Mouse (Mus musculus) CH12.LX (cell line): ENCODE data around the gene Ptprs. TPM values are rescaled to one million over a fixed set of nuclear protein-coding genes. Genes with fewer than 3 reads are reported as not detected.

Experiments used
- DNase-seq: peaks from one replicate; pipeline ENCODE4 v3.0.0-alpha.2; 2013; ENCODE audit errors: extremely low read depth
- H3K27ac ChIP-seq: 2 replicates; pipeline ENCODE4 v1.5.1; 2012; ENCODE audit warnings: low read depth, mild to moderate bottlenecking, control low read depth, moderate library complexity; ENCODE audit not compliant: insufficient read depth
- H3K27me3 ChIP-seq: replicated peaks from 2 replicates; pipeline ENCODE3; 2012; ENCODE audit warnings: inconsistent platforms
- H3K36me3 ChIP-seq, 2 experiments: replicated peaks in 1 of 2; 2 replicates each; pipeline versions ENCODE3 to v1.6.1; 2012; ENCODE audit warnings: inconsistent platforms in 1 of 2, low read length in 1 of 2, mild to moderate bottlenecking in 1 of 2, mixed read lengths in 1 of 2, moderate library complexity in 1 of 2; ENCODE audit not compliant: control insufficient read depth in 1 of 2, insufficient read depth in 1 of 2
- H3K4me1 ChIP-seq, 2 experiments: 2 replicates each; pipeline ENCODE4 v1.6.1; 2012; ENCODE audit warnings: inconsistent platforms in 1 of 2, moderate library complexity in 1 of 2; ENCODE audit not compliant: insufficient read depth in 2 of 2, control insufficient read depth in 1 of 2
- H3K4me2 ChIP-seq: 2 replicates; pipeline ENCODE4 v1.6.1; 2012; ENCODE audit warnings: low read depth, mild to moderate bottlenecking, control low read depth; ENCODE audit not compliant: poor library complexity, insufficient read depth, severe bottlenecking
- H3K4me3 ChIP-seq, 3 experiments: fragments of 150-350 bp in 1 of 3; sonication (generic) in 1 of 3; replicated peaks in 1 of 3; 2 replicates each; pipeline versions ENCODE3 to v1.5.1; 2011 to 2012; ENCODE audit warnings: low read depth in 2 of 3, low read length in 2 of 3, mild to moderate bottlenecking in 2 of 3, moderate library complexity in 2 of 3, control low read depth in 1 of 3, improper control_type of control experiment in 1 of 3, inconsistent platforms in 1 of 3, mixed read lengths in 1 of 3; ENCODE audit not compliant: poor library complexity in 1 of 3
- H3K79me2 ChIP-seq: replicated peaks from 2 replicates; pipeline ENCODE4 v1.6.1; 2012; ENCODE audit warnings: mild to moderate bottlenecking, moderate library complexity; ENCODE audit not compliant: control insufficient read depth, poor library complexity, insufficient read depth, severe bottlenecking; ENCODE audit errors: extremely low read depth
- H3K9ac ChIP-seq: 2 replicates; pipeline ENCODE4 v1.6.1; 2012; ENCODE audit warnings: low read depth, mild to moderate bottlenecking, control low read depth, moderate library complexity; ENCODE audit not compliant: insufficient read depth
- H3K9me3 ChIP-seq: replicated peaks from 2 replicates; pipeline ENCODE3; 2012; ENCODE audit warnings: low read length, inconsistent platforms, mixed read lengths
- CHD2 ChIP-seq: IDR thresholded peaks from 2 replicates; pipeline ENCODE4 v1.6.1; 2011; ENCODE audit warnings: low read length, improper control_type of control experiment
- CTCF ChIP-seq, 2 experiments: IDR thresholded peaks in 1 of 2; conservative IDR thresholded peaks in 1 of 2; 2 replicates each; pipeline ENCODE4 v1.5.1; 2011 to 2012; ENCODE audit warnings: low read depth in 2 of 2, low read length in 2 of 2, improper control_type of control experiment in 1 of 2, inconsistent platforms in 1 of 2, mild to moderate bottlenecking in 1 of 2, moderate library complexity in 1 of 2
- E2F4 ChIP-seq: IDR thresholded peaks from 2 replicates; pipeline ENCODE4 v1.6.1; 2011; ENCODE audit warnings: low read depth, low read length, improper control_type of control experiment; ENCODE audit not compliant: insufficient replicate concordance
- EP300 ChIP-seq: IDR thresholded peaks from 2 replicates; pipeline ENCODE4 v1.6.1; 2011; ENCODE audit warnings: low read length, improper control_type of control experiment
- ETS1 ChIP-seq: conservative IDR thresholded peaks from 2 replicates; pipeline ENCODE4 v1.6.1; 2012; ENCODE audit warnings: low read depth, mild to moderate bottlenecking, inconsistent platforms, low read length, improper control_type of control experiment, moderate library complexity
- GABPA ChIP-seq: IDR thresholded peaks from 2 replicates; pipeline ENCODE4 v1.6.1; 2012; ENCODE audit warnings: low read depth, low read length, improper control_type of control experiment, inconsistent platforms; ENCODE audit not compliant: insufficient replicate concordance
- HCFC1 ChIP-seq: IDR thresholded peaks from 2 replicates; pipeline ENCODE4 v1.6.1; 2012; ENCODE audit warnings: low read depth, mild to moderate bottlenecking, inconsistent platforms, low read length, improper control_type of control experiment
- JUND ChIP-seq: conservative IDR thresholded peaks from 2 replicates; pipeline ENCODE4 v1.6.1; 2011; ENCODE audit warnings: low read depth, low read length, improper control_type of control experiment
- KAT2A ChIP-seq: IDR thresholded peaks from 2 replicates; pipeline ENCODE4 v1.6.1; 2012; ENCODE audit warnings: low read length, improper control_type of control experiment, inconsistent platforms; ENCODE audit not compliant: insufficient replicate concordance
- MAFK ChIP-seq: IDR thresholded peaks from 2 replicates; pipeline ENCODE4 v1.6.1; 2011; ENCODE audit warnings: low read length, improper control_type of control experiment; ENCODE audit not compliant: insufficient replicate concordance
- MAX ChIP-seq: IDR thresholded peaks from 2 replicates; pipeline ENCODE4 v1.6.1; 2011; ENCODE audit warnings: low read length, improper control_type of control experiment
- MEF2A ChIP-seq: IDR thresholded peaks from 2 replicates; pipeline ENCODE4 v1.6.1; 2014; ENCODE audit warnings: low read depth, mild to moderate bottlenecking, inconsistent platforms, low read length, improper control_type of control experiment, borderline replicate concordance
- PAX5 ChIP-seq: IDR thresholded peaks from 2 replicates; pipeline ENCODE4 v1.6.1; 2012; ENCODE audit warnings: low read length, inconsistent platforms, mixed read lengths
- RAD21 ChIP-seq: IDR thresholded peaks from 2 replicates; pipeline ENCODE4 v1.6.1; 2011; ENCODE audit warnings: low read depth, mild to moderate bottlenecking, low read length, improper control_type of control experiment, moderate library complexity
- RCOR1 ChIP-seq: conservative IDR thresholded peaks from 2 replicates; pipeline ENCODE4 v1.6.1; 2012; ENCODE audit warnings: low read depth, mild to moderate bottlenecking, inconsistent platforms, low read length, improper control_type of control experiment
- SIN3A ChIP-seq: IDR thresholded peaks from 2 replicates; pipeline ENCODE4 v1.6.1; 2012; ENCODE audit warnings: low read length, improper control_type of control experiment, inconsistent platforms
- SMC3 ChIP-seq: IDR thresholded peaks from 2 replicates; pipeline ENCODE4 v1.6.1; 2011; ENCODE audit warnings: low read depth, low read length, improper control_type of control experiment
- TCF12 ChIP-seq: IDR thresholded peaks from 2 replicates; pipeline ENCODE4 v1.6.1; 2014; ENCODE audit warnings: low read depth, mild to moderate bottlenecking, inconsistent platforms, low read length, improper control_type of control experiment
- USF2 ChIP-seq: conservative IDR thresholded peaks from 2 replicates; pipeline ENCODE4 v1.6.1; 2011; ENCODE audit warnings: low read depth, low read length, improper control_type of control experiment
- ZC3H11A ChIP-seq: IDR thresholded peaks from 2 replicates; pipeline ENCODE4 v1.6.1; 2012; ENCODE audit warnings: low read depth, mild to moderate bottlenecking, inconsistent platforms, low read length, improper control_type of control experiment
- ZNF384 ChIP-seq: IDR thresholded peaks from 2 replicates; pipeline ENCODE4 v1.6.1; 2012; ENCODE audit warnings: low read depth, low read length, improper control_type of control experiment, inconsistent platforms
- dilution Hi-C: fragments of 300-500 bp; cut with MboI; formaldehyde crosslinking; loops from 2 replicates; pipeline ENCODE4 v1.14.3; 2020; ENCODE audit warnings: low sequenced_read_pairs; ENCODE audit not compliant: extremely low pct_unique_long_range_greater_than_20kb, extremely low pct_ligation_motif_present
- in situ Hi-C: fragments of 300-500 bp; cut with MboI; formaldehyde crosslinking; loops from 3 replicates; pipeline ENCODE4 v1.14.3; 2019; ENCODE audit warnings: low sequenced_read_pairs, low pct_ligation_motif_present, low pct_unique_long_range_greater_than_20kb, mixed read lengths
- polyA plus RNA-seq: library from polyadenylated mRNA; unstranded; fragments of >175 nt; gene quantifications from 2 replicates; pipeline ENCODE4 v1.2.1, GENCODE M21; 2012; ENCODE audit warnings: low read depth; ENCODE audit not compliant: insufficient read length
- total RNA-seq, 2 experiments: library from RNA; depleted of rRNA; stranded (reverse); fragments of 300-350 nt in 1 of 2; fragments of >200 nt in 1 of 2; gene quantifications; 2 replicates each; pipeline ENCODE4 v1.2.3; 2012 to 2014

The Ptprs gene
- total and polyA plus RNA-seq, 3 experiments, result 11.3 to 41.1 (median 27.0) TPM

GRCm38 (mm10) chr17:56407379-56407778 lies 68.9 kb downstream of the Ptprs start:
- no peak overlapping the region for H3K27ac ChIP-seq
- TF ChIP-seq USF2 (no peak), SMC3 (no peak), SIN3A (no peak), HCFC1 (no peak), PAX5 (no peak), ETS1 (no peak), KAT2A (no peak), CHD2 (no peak), EP300 (no peak), RCOR1 (no peak), GABPA (no peak), CTCF (conservative IDR thresholded peaks at IDR 0.05 in 1 of 2, IDR thresholded peaks at IDR 0.05 in 1 of 2; ENCODE audit: low read depth in 2 of 2, low read length in 2 of 2) (no peak), MEF2A (no peak), JUND (no peak), E2F4 (no peak), MAFK (no peak)
- in situ Hi-C loops, result no loop called here
- no peak overlapping the region for H3K4me2 ChIP-seq
- H3K4me3 ChIP-seq, result no peak overlapping the region
- no peaks in the 10 kb centered on the region for H3K27me3 ChIP-seq
- H3K9ac ChIP-seq, result no peak overlapping the region
- dilution Hi-C loops, result no loop called here
- no peak for DNase-seq
- peaks cover 11 to 34% of the 10 kb centered on the region in 2 experiments for H3K36me3 ChIP-seq
- no peaks in the 10 kb centered on the region for H3K9me3 ChIP-seq
- peaks cover 2 to 12% of the 10 kb centered on the region in 2 experiments; a peak in 2 of 4 replicates for H3K4me1 ChIP-seq
- H3K79me2 ChIP-seq, result no peaks in the 10 kb centered on the region

- in situ Hi-C loops, result no loop called here
Observed at GRCm38 (mm10) chr17:56406878-56407277, 69.4 kb downstream of the Ptprs start.

More at GRCm38 (mm10) chr17:56406878-56407277, 69.4 kb downstream of the Ptprs start:
- H3K4me2 ChIP-seq, result no peak overlapping the region
- H3K4me1 ChIP-seq, result peaks cover 2 to 17% of the 10 kb centered on the region in 2 experiments; a peak in 2 of 4 replicates
- no peak overlapping the region for H3K27ac ChIP-seq
- no peak overlapping the region for H3K4me3 ChIP-seq
- H3K79me2 ChIP-seq, result no peaks in the 10 kb centered on the region
- H3K36me3 ChIP-seq, result peaks cover 10 to 34% of the 10 kb centered on the region in 2 experiments
- H3K9ac ChIP-seq, result no peak overlapping the region
- DNase-seq, result no peak
- TF ChIP-seq HCFC1 (no peak), ZC3H11A (no peak), ETS1 (no peak), MAFK (no peak), ZNF384 (no peak), JUND (no peak), RAD21 (no peak), MAX (no peak), TCF12 (no peak), PAX5 (no peak)
- H3K27me3 ChIP-seq, result no peaks in the 10 kb centered on the region
- H3K9me3 ChIP-seq, result no peaks in the 10 kb centered on the region
- dilution Hi-C loops, result no loop called here
